Mouse (Mus musculus) liver, embryonic 14.5 days (tissue): Measurements from ENCODE around the gene Mlph.

Experiments
- CTCF ChIP-seq: IDR thresholded peaks from 2 replicates; pipeline ENCODE4 v1.5.1; 2016; ENCODE audit warnings: antibody characterized with exemption, low read depth, control low read depth
- EP300 ChIP-seq: IDR thresholded peaks from 2 replicates; pipeline ENCODE4 v1.6.1; 2016; ENCODE audit warnings: antibody characterized with exemption, low read depth

- TF ChIP-seq EP300 (no peak), CTCF (no peak)
These were observed 10.9 kb upstream of the Mlph start for GRCm38 (mm10) chr1:90903971-90904458.
